Mouse (Mus musculus) embryonic facial prominence, embryonic 12.5 days (tissue): ENCODE measurements at regions not wholly inside any gene's neighbourhood (a gene's known extent, or its start where the extent isn't known, plus 50 kb on each side); places are given as distances from the start of the nearest gene placed in this dataset.

Experiments
- ATAC-seq: fragments of 200-750 bp; cut with Nextera tagmentation; 2 replicates; pipeline ENCODE4 v1.8.0; 2017; ENCODE audit not compliant: insufficient number of reproducible peaks, insufficient read depth, low FRiP score, low TSS enrichment
- H3K27ac ChIP-seq: fragments of 300-500 bp; sonication (generic); 2 replicates; pipeline ENCODE4 v1.5.1; 2016; ENCODE audit warnings: mild to moderate bottlenecking
- H3K27me3 ChIP-seq: fragments of 300-500 bp; sonication (generic); 2 replicates; pipeline ENCODE4 v1.6.1; 2016; ENCODE audit warnings: mild to moderate bottlenecking, moderate library complexity
- H3K36me3 ChIP-seq: fragments of 300-500 bp; sonication (generic); 2 replicates; pipeline ENCODE4 v1.6.1; 2016; ENCODE audit warnings: mild to moderate bottlenecking
- H3K4me1 ChIP-seq: fragments of 300-500 bp; sonication (generic); 2 replicates; pipeline ENCODE4 v1.6.1; 2016
- H3K4me2 ChIP-seq: fragments of 300-500 bp; sonication (generic); replicated peaks from 2 replicates; pipeline ENCODE4 v1.6.1; 2016; ENCODE audit warnings: mild to moderate bottlenecking, moderate library complexity
- H3K4me3 ChIP-seq: fragments of 300-500 bp; sonication (generic); 2 replicates; pipeline ENCODE4 v1.5.1; 2016; ENCODE audit warnings: mild to moderate bottlenecking
- H3K9ac ChIP-seq: fragments of 300-500 bp; sonication (generic); 2 replicates; pipeline ENCODE4 v1.6.1; 2016; ENCODE audit warnings: mild to moderate bottlenecking, moderate library complexity
- H3K9me3 ChIP-seq: fragments of 300-500 bp; sonication (generic); 2 replicates; pipeline ENCODE4 v1.6.1; 2016; ENCODE audit warnings: mild to moderate bottlenecking, moderate library complexity
- WGBS: fragments of 180-500 bp; shearing (Covaris S2); methylation state at CpG from one replicate; pipeline ENCODE4 v1.1.7; 2016; 5-methylcytosine and 5-hydroxymethylcytosine counted together

GRCm38 (mm10) chr10:68894121-68894520 is 170.7 kb downstream of the Tmem26 start:
- no peaks in the 10 kb centered on the region for H3K4me1 ChIP-seq
- no peaks in the 10 kb centered on the region for H3K36me3 ChIP-seq
- no peak overlapping the region for H3K9ac ChIP-seq
- 86% methylated on average over 6 of the region's 6 CpGs for WGBS
- no peaks in the 10 kb centered on the region for H3K9me3 ChIP-seq
- H3K4me2 ChIP-seq, result no peak overlapping the region
- no peaks in the 10 kb centered on the region for H3K27me3 ChIP-seq
- no peak for ATAC-seq
- no peak overlapping the region for H3K4me3 ChIP-seq
- H3K27ac ChIP-seq, result no peak overlapping the region

GRCm38 (mm10) chr10:68897524-68897923 is 174.1 kb downstream of the Tmem26 start:
- Histone ChIP-seq H3K9me3 (no peaks in the 10 kb centered on the region), H3K36me3 (no peaks in the 10 kb centered on the region), H3K4me1 (no peaks in the 10 kb centered on the region), H3K9ac (no peak overlapping the region), H3K4me2 (no peak overlapping the region), H3K27me3 (no peaks in the 10 kb centered on the region), H3K27ac (no peak overlapping the region), H3K4me3 (no peak overlapping the region)
- ATAC-seq, result no peak
- WGBS, result 90% methylated on average over 3 of the region's 3 CpGs

GRCm38 (mm10) chr10:68901168-68901567 is 177.7 kb downstream of the Tmem26 start:
- Histone ChIP-seq H3K4me3 (no peak overlapping the region), H3K4me2 (no peak overlapping the region), H3K9me3 (no peaks in the 10 kb centered on the region), H3K9ac (no peak overlapping the region), H3K36me3 (no peaks in the 10 kb centered on the region), H3K4me1 (no peaks in the 10 kb centered on the region), H3K27me3 (no peaks in the 10 kb centered on the region), H3K27ac (no peak overlapping the region)
- 80% methylated on average over 4 of the region's 4 CpGs for WGBS
- no peak for ATAC-seq

GRCm38 (mm10) chr10:68902670-68903069 is 179.2 kb downstream of the Tmem26 start:
- ATAC-seq, result no peak
- WGBS, result 23% methylated on average over 3 of the region's 3 CpGs
- H3K9ac ChIP-seq, result no peak overlapping the region
- no peaks in the 10 kb centered on the region for H3K27me3 ChIP-seq
- H3K27ac ChIP-seq, result no peak overlapping the region
- H3K9me3 ChIP-seq, result no peaks in the 10 kb centered on the region
- no peak overlapping the region for H3K4me2 ChIP-seq
- no peaks in the 10 kb centered on the region for H3K36me3 ChIP-seq
- H3K4me1 ChIP-seq, result no peaks in the 10 kb centered on the region
- no peak overlapping the region for H3K4me3 ChIP-seq

- 95% methylated on average over 10 of the region's 10 CpGs for WGBS
- Histone ChIP-seq H3K9me3 (no peaks in the 10 kb centered on the region), H3K4me1 (no peaks in the 10 kb centered on the region; the same call in 1 of the 2 replicates), H3K9ac (no peak overlapping the region), H3K36me3 (no peaks in the 10 kb centered on the region), H3K4me3 (no peak overlapping the region), H3K27ac (no peak overlapping the region), H3K4me2 (no peak overlapping the region), H3K27me3 (no peaks in the 10 kb centered on the region)
- ATAC-seq, result no peak
Observed at GRCm38 (mm10) chr10:68904337-68904736, 180.9 kb downstream of the Tmem26 start.

- no peaks in the 10 kb centered on the region for H3K27me3 ChIP-seq
- no peaks in the 10 kb centered on the region for H3K36me3 ChIP-seq
- no peak for ATAC-seq
- H3K9ac ChIP-seq, result no peak overlapping the region
- no peak overlapping the region for H3K27ac ChIP-seq
- no peak overlapping the region for H3K4me2 ChIP-seq
- H3K4me3 ChIP-seq, result no peak overlapping the region
- no peaks in the 10 kb centered on the region; the same call in 1 of the 2 replicates for H3K4me1 ChIP-seq
- 19% methylated on average over 5 of the region's 5 CpGs for WGBS
- no peaks in the 10 kb centered on the region for H3K9me3 ChIP-seq
Observed at GRCm38 (mm10) chr10:68908236-68908635, 184.8 kb downstream of the Tmem26 start.

GRCm38 (mm10) chr10:68909018-68909417 is 185.6 kb downstream of the Tmem26 start:
- no peaks in the 10 kb centered on the region; the same call in 1 of the 2 replicates for H3K4me1 ChIP-seq
- no peak overlapping the region for H3K27ac ChIP-seq
- no peak overlapping the region for H3K9ac ChIP-seq
- no peak overlapping the region for H3K4me3 ChIP-seq
- no peaks in the 10 kb centered on the region for H3K27me3 ChIP-seq
- H3K4me2 ChIP-seq, result no peak overlapping the region
- no peaks in the 10 kb centered on the region for H3K36me3 ChIP-seq
- WGBS, result 67% methylated on average over 10 of the region's 10 CpGs
- H3K9me3 ChIP-seq, result no peaks in the 10 kb centered on the region
- ATAC-seq, result no peak

GRCm38 (mm10) chr10:68916147-68916546 is 192.7 kb downstream of the Tmem26 start:
- no peaks in the 10 kb centered on the region for H3K27me3 ChIP-seq
- H3K36me3 ChIP-seq, result no peaks in the 10 kb centered on the region
- H3K4me2 ChIP-seq, result no peak overlapping the region
- no peak overlapping the region for H3K4me3 ChIP-seq
- no peak for ATAC-seq
- H3K9me3 ChIP-seq, result no peaks in the 10 kb centered on the region
- 70% methylated on average over 7 of the region's 7 CpGs for WGBS
- no peaks in the 10 kb centered on the region for H3K4me1 ChIP-seq
- H3K27ac ChIP-seq, result no peak overlapping the region
- H3K9ac ChIP-seq, result no peak overlapping the region

DNA sequence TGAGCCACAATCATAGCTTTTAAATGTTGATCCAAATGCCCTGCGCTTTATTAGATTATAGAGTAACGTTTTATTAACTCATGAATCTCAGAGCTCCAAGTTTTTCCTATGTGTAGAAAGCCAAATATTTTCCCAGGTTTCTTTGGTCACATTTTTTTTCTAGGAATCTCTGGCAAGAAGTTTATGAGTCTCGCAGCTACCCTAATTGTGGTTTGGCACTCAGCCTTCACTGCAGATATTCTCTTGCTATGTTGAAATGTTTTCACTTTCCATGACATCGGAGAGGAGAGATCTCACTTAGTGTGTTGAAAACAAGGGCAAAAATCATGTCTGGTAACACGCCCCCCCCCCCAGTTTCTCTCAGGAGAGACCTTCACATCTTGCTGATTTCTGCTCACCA is 212.4 kb downstream of the Tmem26 start:
- Histone ChIP-seq H3K4me2 (no peak overlapping the region), H3K36me3 (no peaks in the 10 kb centered on the region), H3K4me1 (no peaks in the 10 kb centered on the region), H3K9ac (no peak overlapping the region), H3K27ac (no peak overlapping the region), H3K9me3 (no peaks in the 10 kb centered on the region), H3K27me3 (no peaks in the 10 kb centered on the region), H3K4me3 (no peak overlapping the region)
- WGBS, result 73% methylated on average over 5 of the region's 5 CpGs
- no peak for ATAC-seq

DNA sequence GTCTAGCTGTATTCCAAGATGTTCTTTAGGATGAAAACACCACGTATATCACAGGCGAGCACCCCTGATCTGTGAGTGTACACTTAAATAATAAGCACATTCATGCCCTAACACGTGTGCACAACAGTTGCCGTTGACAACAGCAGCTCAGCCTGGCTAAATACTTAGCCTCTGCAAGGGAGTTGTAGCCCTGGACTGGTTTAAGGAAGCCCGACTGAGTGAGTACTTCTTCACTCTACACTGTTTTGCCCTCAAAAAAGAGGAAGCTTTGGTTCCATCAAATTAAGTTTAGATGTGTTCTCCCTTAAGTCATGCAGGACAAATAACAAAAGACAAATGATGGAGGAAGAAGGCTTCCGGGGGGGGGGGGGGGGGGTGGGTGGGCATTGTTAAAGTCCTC is 208.0 kb upstream of the Rhobtb1 start:
- Histone ChIP-seq H3K4me3 (no peak overlapping the region), H3K27me3 (no peaks in the 10 kb centered on the region), H3K9me3 (no peaks in the 10 kb centered on the region), H3K27ac (no peak overlapping the region), H3K9ac (no peak overlapping the region), H3K4me2 (no peak overlapping the region), H3K4me1 (no peaks in the 10 kb centered on the region), H3K36me3 (no peaks in the 10 kb centered on the region)
- WGBS, result 80% methylated on average over 6 of the region's 6 CpGs
- no peak for ATAC-seq

DNA sequence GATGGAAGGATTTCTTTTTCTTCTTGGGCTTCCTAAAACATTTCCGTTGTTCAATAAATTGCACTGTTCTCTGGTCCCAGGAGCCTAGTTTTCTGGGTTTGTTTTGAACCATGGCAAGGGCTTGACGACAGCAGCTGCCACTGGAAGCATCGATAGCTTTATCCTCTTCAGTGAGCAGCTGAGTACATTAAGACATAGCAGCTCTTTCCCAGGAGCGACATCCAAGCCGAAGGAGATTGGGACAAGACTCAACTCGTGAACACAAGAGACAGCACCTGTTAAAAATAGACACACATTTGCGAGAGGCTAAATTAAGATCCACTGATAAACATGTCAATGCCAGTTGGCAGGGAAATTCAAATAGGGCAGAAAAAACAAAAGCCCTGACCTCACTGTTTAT is 194.7 kb upstream of the Rhobtb1 start:
- Histone ChIP-seq H3K4me3 (no peak overlapping the region), H3K27me3 (no peaks in the 10 kb centered on the region), H3K36me3 (no peaks in the 10 kb centered on the region), H3K9me3 (no peaks in the 10 kb centered on the region), H3K4me1 (no peaks in the 10 kb centered on the region), H3K4me2 (no peak overlapping the region), H3K9ac (no peak overlapping the region), H3K27ac (no peak overlapping the region)
- WGBS, result 79% methylated on average over 7 of the region's 7 CpGs
- no peak for ATAC-seq

DNA sequence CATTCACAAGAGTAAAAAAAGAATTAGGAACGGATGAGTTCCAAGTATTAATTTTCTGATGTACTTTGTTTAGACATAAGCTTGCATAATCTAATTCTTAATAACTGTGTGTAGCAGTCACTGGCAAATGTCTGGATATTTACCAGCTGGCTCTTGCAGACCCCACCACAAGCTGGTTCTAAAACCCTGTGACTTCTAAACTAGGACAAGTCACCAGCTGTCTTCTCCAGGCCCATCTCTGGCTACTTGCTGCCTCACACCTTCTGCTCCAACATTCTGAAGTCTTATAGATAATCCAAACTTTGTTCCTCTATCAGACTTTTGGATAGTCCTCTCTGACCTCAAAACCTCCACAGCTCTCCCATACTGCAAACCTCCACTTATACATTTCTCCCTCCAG is 189.9 kb upstream of the Rhobtb1 start:
- Histone ChIP-seq H3K4me1 (peaks cover 2% of the 10 kb centered on the region; the same call in 1 of the 2 replicates), H3K9me3 (no peaks in the 10 kb centered on the region), H3K4me3 (no peak overlapping the region), H3K27me3 (no peaks in the 10 kb centered on the region), H3K36me3 (no peaks in the 10 kb centered on the region), H3K4me2 (no peak overlapping the region), H3K27ac (no peak overlapping the region), H3K9ac (no peak overlapping the region)
- no peak for ATAC-seq
- 83% methylated on average over 1 of the region's 1 CpGs for WGBS

- no peak for ATAC-seq
- H3K27ac ChIP-seq, result no peak overlapping the region
Observed at GRCm38 (mm10) chr10:68963090-68963489, 188.1 kb upstream of the Rhobtb1 start.

More at GRCm38 (mm10) chr10:68963090-68963489, 188.1 kb upstream of the Rhobtb1 start:
- Histone ChIP-seq H3K9me3 (no peaks in the 10 kb centered on the region), H3K27me3 (no peaks in the 10 kb centered on the region), H3K36me3 (no peaks in the 10 kb centered on the region), H3K9ac (no peak overlapping the region), H3K4me3 (no peak overlapping the region), H3K4me1 (peaks cover 2% of the 10 kb centered on the region; the same call in 1 of the 2 replicates), H3K4me2 (no peak overlapping the region)
- 81% methylated on average over 8 of the region's 8 CpGs for WGBS
